Mouse (Mus musculus): Measurements from ENCODE around the gene Stk16. TPM values are rescaled to one million over a fixed set of nuclear protein-coding genes. Genes with fewer than 3 reads are reported as not detected.
A peak's percentile ranks its signal among the peaks of the same experiment; 100 is the strongest.
"Not testable (repeated sequence)": the region's sequence is repeated elsewhere in the genome, so short reads cannot be mapped to it uniquely, and the experiment has no call there.

Stk16 gene
- total and polyA plus RNA-seq, 3 experiments = 42.4 to 68.3 (median 42.5) TPM

DNA sequence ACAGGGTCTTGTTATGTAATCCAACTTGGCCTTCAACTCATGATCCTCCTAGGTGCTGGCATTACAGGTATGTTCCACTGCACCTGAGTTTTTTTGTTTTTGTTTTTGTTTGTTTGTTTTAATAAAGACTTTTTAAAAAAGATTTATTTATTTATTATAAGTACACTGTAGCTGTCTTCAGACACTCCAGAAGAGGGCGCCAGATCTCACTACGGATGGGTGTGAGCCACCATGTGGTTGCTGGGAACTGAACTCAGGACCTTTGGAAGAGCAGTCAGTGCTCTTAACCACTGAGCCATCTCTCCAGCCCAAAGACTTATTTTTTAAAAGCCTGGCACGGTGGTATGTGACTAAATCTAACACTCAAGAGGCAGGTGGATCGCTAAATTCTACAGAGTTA, 21.9 kb downstream of the Stk16 start:
- WGBS = 64% methylated on average over 4 of the region's 4 CpGs
- intact Hi-C loops (cut with DNase I); H3K79me2 ChIP-seq (replicated peaks; ENCODE audit: control insufficient read depth, insufficient read depth, low read length); H3K27me3 ChIP-seq (ENCODE audit: control insufficient read depth, insufficient read depth, low read length); H3K4me1 ChIP-seq (ENCODE audit: control insufficient read depth, insufficient read depth, low read length); DNase-seq; H3K9ac ChIP-seq (ENCODE audit: low read depth, low read length); H3K4me3 ChIP-seq; H3K36me3 ChIP-seq (ENCODE audit: control insufficient read depth, insufficient read depth, low read length); H3K27ac ChIP-seq: not testable (repeated sequence)
- peak; percentile 39 for TF ChIP-seq CTCF (IDR thresholded peaks at IDR 0.05)

DNA sequence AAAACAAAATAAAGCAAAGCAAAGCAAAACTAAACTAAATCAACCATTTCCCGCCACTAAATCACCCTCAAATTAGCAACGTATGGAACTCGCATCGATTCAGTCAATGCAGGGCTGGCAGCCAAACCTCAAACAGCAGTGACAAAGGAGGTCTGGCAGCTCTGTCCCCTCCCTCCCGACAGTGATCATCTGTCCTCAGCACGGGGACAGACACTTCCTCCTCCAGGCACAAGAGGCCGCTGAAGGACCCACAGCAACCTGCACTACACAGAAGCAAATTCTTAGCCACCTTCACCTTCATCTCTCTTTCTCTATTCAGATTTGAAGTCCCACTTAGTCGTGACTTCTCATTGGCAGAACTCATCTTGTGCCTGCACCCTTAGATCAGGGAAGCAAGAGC, 24.0 kb downstream of the Stk16 start:
- H3K9ac ChIP-seq (ENCODE audit: low read depth, low read length) = peak overlapping the region; percentile 46; the same call in 1 of the 2 replicates
- H3K4me1 ChIP-seq (ENCODE audit: control insufficient read depth, insufficient read depth, low read length) = peaks cover 9% of the 10 kb centered on the region
- intact Hi-C loops (cut with DNase I) = loop anchor here (2.0 to 5.0 kb wide), 2 partner anchors 24 to 83 kb away; partner anchors contain the start of genes Dnpep, Glb1l and Stk16
- DNase-seq = peak; percentile 76 to 79
- peak overlapping the region; percentile 36 for H3K27ac ChIP-seq
- H3K27me3 ChIP-seq (ENCODE audit: control insufficient read depth, insufficient read depth, low read length) = no peaks in the 10 kb centered on the region
- H3K36me3 ChIP-seq (ENCODE audit: control insufficient read depth, insufficient read depth, low read length) = no peaks in the 10 kb centered on the region; the same call in 1 of the 2 replicates
- no peaks in the 10 kb centered on the region for H3K79me2 ChIP-seq (replicated peaks; ENCODE audit: control insufficient read depth, insufficient read depth, low read length)
- TF ChIP-seq EP300 (IDR thresholded peaks at IDR 0.05; ENCODE audit: insufficient read depth, low read depth, low read length) (peak; percentile 69), POLR2A (IDR thresholded peaks at IDR 0.05; ENCODE audit: insufficient read depth, low read depth, low read length) (peak; percentile 19; the same call in 1 of the 2 replicates), CTCF (IDR thresholded peaks at IDR 0.05) (peak; percentile 92)
- H3K4me3 ChIP-seq = no peak overlapping the region
- whole genome bisulfite sequencing = under 1% methylated on average over 8 of the region's 8 CpGs

DNA sequence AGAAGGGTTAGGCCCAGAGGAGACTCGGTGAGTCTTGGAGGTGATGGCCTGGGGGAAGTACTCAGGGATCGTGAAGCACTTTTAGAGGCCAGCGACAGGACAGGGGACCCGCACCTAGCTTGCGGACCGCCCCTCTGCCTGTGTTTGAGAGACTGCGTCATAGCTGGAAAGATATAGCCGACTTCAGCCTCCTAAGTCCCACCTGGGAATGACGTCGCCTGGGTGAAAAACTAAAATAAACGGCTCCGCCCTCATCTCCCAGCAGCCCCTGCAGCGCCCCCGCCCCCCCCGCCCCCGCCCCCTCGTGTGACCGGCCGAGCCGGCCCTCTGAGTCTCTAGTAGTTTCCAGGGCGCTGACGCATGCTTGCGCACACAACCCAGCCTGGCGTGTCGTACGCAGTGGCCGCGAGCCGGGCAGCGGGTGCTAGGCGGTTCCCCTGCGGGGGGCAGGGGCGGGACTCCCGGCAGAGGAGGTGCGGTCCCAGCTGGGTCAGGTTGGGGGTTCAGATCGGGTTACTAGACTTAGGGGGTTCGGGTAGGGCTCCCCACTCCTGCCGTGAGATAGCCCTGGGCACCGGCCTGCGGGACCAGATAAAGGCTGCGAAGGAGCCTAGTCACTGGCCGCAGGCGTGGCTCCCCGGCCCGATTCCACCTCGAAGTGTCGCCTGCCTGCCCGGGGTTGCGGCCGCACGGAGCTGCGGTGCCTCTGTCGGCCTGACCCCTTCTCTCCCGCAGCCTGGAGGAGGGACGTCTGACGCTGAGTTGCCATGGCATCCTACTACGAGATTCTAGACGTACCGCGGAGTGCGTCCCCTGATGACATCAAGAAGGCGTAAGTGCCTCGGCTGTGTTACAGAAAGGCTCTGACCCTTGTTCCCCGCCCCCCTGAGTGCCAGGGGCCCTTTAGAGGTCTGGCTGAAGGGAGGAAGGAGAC, 25.7 kb downstream of the Stk16 start, which contains the start of gene Dnajb2:
Dnajb2 (plus strand) TSS at position 290 of the 934 bp plus-strand sequence.
- peak within 1 kb of the TSS; percentile 94 for H3K27ac ChIP-seq
- under 1% methylated on average over 63 of the region's 64 CpGs for WGBS
- H3K36me3 ChIP-seq (ENCODE audit: control insufficient read depth, insufficient read depth, low read length) = no peaks in the 10 kb centered on the region; the same call in 1 of the 2 replicates
- DNase-seq = peak; percentile 93 to 94
- intact Hi-C loops (cut with DNase I) = loop anchor here (1.0 to 5.0 kb wide), 4 partner anchors 11 to 81 kb away; partner anchors contain the start of gene Dnpep
- peak within 1 kb of the TSS; percentile 95 for H3K4me3 ChIP-seq
- H3K9ac ChIP-seq (ENCODE audit: low read depth, low read length) = peak within 1 kb of the TSS; percentile 96
- H3K79me2 ChIP-seq (replicated peaks; ENCODE audit: control insufficient read depth, insufficient read depth, low read length) = no peaks in the 10 kb centered on the region
- H3K27me3 ChIP-seq (ENCODE audit: control insufficient read depth, insufficient read depth, low read length) = no peaks in the 10 kb centered on the region
- peaks cover 9% of the 10 kb centered on the region for H3K4me1 ChIP-seq (ENCODE audit: control insufficient read depth, insufficient read depth, low read length)
- TF ChIP-seq POLR2A (IDR thresholded peaks at IDR 0.05; ENCODE audit: insufficient read depth, low read depth, low read length) (peak; percentile 98), CTCF (IDR thresholded peaks at IDR 0.05) (no peak), EP300 (IDR thresholded peaks at IDR 0.05; ENCODE audit: insufficient read depth, low read depth, low read length) (peak; percentile 35; the same call in 1 of the 2 replicates)

DNA sequence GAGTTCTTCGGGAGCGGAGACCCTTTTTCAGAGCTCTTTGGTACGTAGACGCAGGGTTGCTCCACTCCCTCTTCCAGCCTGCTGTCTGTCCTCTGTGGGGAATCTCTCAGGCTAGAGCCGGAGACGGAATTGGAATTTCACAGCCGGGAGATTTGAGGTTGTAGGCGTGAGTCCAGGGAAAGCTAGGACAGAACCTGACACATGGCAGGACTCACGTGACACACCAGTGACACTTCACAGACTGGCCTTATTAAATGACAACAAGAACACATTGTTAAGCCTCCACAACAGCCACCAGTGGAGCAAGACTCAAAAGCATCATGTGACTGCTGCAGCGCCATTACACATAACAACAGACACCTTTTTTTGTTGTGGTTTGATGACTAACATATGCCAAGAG, 29.0 kb downstream of the Stk16 start:
- H3K9ac ChIP-seq (ENCODE audit: low read depth, low read length) = no peak overlapping the region
- intact Hi-C loops (cut with DNase I) = loop anchor here (5.0 kb wide), 1 partner anchor 78 kb away; the partner anchor contains the start of gene Dnpep
- H3K4me3 ChIP-seq = no peak overlapping the region
- H3K4me1 ChIP-seq (ENCODE audit: control insufficient read depth, insufficient read depth, low read length) = peaks cover 7% of the 10 kb centered on the region
- peak overlapping the region; percentile 74 for H3K27ac ChIP-seq
- TF ChIP-seq EP300 (IDR thresholded peaks at IDR 0.05; ENCODE audit: insufficient read depth, low read depth, low read length) (peak; percentile 84; the same call in 1 of the 2 replicates), CTCF (IDR thresholded peaks at IDR 0.05) (no peak)
- H3K79me2 ChIP-seq (replicated peaks; ENCODE audit: control insufficient read depth, insufficient read depth, low read length) = no peaks in the 10 kb centered on the region
- 54% methylated on average over 10 of the region's 10 CpGs for WGBS
- H3K36me3 ChIP-seq (ENCODE audit: control insufficient read depth, insufficient read depth, low read length) = no peaks in the 10 kb centered on the region; the same call in 1 of the 2 replicates
- peak; percentile 37 to 62 for DNase-seq
- no peaks in the 10 kb centered on the region for H3K27me3 ChIP-seq (ENCODE audit: control insufficient read depth, insufficient read depth, low read length)

DNA sequence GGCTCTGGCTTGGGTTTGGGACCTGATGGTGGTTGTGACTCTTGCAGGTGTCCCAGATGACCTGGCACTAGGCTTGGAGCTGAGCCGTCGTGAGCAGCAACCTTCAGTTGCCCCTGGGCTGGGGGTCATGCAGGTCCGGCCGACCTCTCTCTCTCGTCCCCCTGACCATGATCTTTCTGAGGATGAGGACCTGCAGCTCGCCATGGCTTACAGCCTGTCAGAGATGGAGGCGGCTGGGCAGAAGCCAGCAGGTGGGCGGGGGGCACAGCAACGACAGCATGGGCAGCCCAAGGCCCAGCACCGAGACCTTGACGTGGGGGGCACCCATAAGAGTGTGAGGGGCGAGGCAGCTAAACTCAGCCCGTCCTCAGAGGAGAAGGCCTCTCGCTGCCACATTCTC, 32.8 kb downstream of the Stk16 start:
- H3K27me3 ChIP-seq (ENCODE audit: control insufficient read depth, insufficient read depth, low read length) = no peaks in the 10 kb centered on the region
- WGBS = 90% methylated on average over 14 of the region's 14 CpGs
- intact Hi-C loops (cut with DNase I) = no loop called here
- no peaks in the 10 kb centered on the region for H3K36me3 ChIP-seq (ENCODE audit: control insufficient read depth, insufficient read depth, low read length)
- H3K4me1 ChIP-seq (ENCODE audit: control insufficient read depth, insufficient read depth, low read length) = peaks cover 11% of the 10 kb centered on the region
- DNase-seq = no peak
- H3K9ac ChIP-seq (ENCODE audit: low read depth, low read length) = no peak overlapping the region
- H3K27ac ChIP-seq = no peak overlapping the region
- TF ChIP-seq EP300 (IDR thresholded peaks at IDR 0.05; ENCODE audit: insufficient read depth, low read depth, low read length) = no peak
- no peak for TF ChIP-seq POLR2A (IDR thresholded peaks at IDR 0.05; ENCODE audit: insufficient read depth, low read depth, low read length)
- TF ChIP-seq CTCF (IDR thresholded peaks at IDR 0.05) = no peak
- H3K79me2 ChIP-seq (replicated peaks; ENCODE audit: control insufficient read depth, insufficient read depth, low read length) = no peaks in the 10 kb centered on the region
- no peak overlapping the region for H3K4me3 ChIP-seq
